Mouse (Mus musculus): ENCODE data around the gene Ubp1.

DNA sequence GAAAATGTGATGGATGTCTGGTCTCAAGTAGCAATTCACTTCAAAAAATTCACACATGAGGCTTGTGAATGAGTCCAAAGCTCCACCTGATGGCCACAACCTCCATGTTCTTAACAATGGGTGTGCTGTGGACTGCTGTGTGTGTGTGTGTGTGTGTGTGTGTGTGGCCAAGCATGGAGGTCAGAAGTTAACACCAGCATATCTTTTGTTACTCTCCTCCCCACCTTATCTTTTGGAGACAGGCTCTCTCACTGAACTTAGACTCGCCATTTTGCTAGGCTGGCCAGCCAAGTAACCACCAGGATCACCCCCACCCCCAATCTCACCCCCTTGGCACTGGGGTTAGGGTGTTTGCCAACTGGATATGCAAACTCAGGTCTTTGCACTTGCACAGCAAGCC, 83.3 kb downstream of the Ubp1 start:
- TF ChIP-seq MAX (IDR thresholded peaks at IDR 0.05; ENCODE audit: low read length) (no peak), POLR2A (IDR thresholded peaks at IDR 0.05; ENCODE audit: low read depth, low read length) (no peak), JUND (conservative IDR thresholded peaks at IDR 0.05; ENCODE audit: low read depth, low read length) (no peak), RCOR1 (conservative IDR thresholded peaks at IDR 0.05; ENCODE audit: low read depth, low read length) (no peak), CTCF (conservative IDR thresholded peaks at IDR 0.05 in 1 of 2, IDR thresholded peaks at IDR 0.05 in 1 of 2; ENCODE audit: low read depth in 2 of 2, low read length in 2 of 2) (no peak), NRF1 (IDR thresholded peaks at IDR 0.05; ENCODE audit: low read depth, low read length) (no peak), TCF12 (IDR thresholded peaks at IDR 0.05; ENCODE audit: low read depth, low read length) (no peak), PAX5 (IDR thresholded peaks at IDR 0.05; ENCODE audit: low read length) (no peak), HCFC1 (IDR thresholded peaks at IDR 0.05; ENCODE audit: low read depth, low read length) (no peak), CHD1 (IDR thresholded peaks at IDR 0.05; ENCODE audit: low read depth, low read length) (no peak), POLR2AphosphoS2 (IDR thresholded peaks at IDR 0.05; ENCODE audit: low read depth, low read length) (no peak), IRF4 (IDR thresholded peaks at IDR 0.05; ENCODE audit: low read depth, low read length) (no peak)

All from CH12.LX (cell line).